ENCODE assay signal across 12 mouse cellular contexts in the genomic region with DNA sequence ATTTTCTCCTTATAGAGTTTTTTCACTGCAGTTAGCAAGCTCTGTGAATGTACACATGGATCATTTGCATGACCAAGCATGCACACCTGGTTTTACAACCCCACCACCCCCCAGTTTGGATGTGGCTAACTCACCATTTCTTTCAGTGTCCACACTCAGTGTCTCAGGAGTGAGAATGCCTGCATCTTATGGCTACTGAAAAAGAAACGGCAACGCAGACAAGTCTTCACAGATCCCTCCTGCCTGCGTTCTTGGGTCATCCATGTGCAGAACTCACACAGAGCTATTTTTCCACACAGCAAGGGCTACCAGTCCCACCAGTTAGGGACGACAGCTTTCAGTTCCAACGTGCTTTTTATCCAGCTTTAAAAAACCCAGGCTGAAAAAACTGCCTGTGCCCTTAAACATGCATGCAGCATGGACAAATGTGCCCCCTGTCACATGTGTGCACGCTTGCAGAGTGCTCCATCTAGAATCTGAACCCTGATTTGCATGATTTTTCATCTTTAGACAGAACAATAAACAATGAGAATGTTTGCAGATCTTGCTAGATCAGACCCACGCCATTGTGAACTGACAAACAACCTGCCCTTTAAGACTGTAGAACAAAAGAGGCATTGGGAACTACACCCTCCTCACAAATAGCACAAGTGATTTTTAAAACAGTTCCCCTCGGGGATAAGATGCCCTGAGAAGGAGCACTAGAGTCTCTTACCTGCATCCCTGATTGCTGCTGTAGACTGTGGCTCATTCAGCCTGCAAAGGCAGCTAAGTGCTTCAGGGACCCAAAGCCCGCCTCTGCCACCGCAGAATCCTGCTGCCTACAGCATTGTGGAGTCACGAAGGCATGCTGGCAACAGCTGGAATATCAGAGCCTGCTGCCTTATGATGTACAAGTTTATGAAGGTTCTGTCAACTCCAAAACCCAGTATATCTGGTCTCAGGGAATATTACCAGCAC.
A peak's percentile ranks its signal among the peaks of the same experiment; 100 is the strongest.
DNase-seq lines count a peak whose midpoint lies in the region; ATAC-seq and TF ChIP-seq lines count a peak whose summit lies in the region.
"Had no signal": no experiment of that assay in that cellular context is flagged by ENCODE, and none has a peak within 500 bp of the region (broad histone marks: within the 10 kb centered on the region; RNA-seq: fewer than 3 reads in every experiment).

No protein-coding gene starts in this region.

- 53% methylated on average over 11 of the region's 11 CpGs for WGBS in midbrain, embryonic 10.5 days
- 44% methylated on average over 11 of the region's 11 CpGs for WGBS in midbrain, embryonic 11.5 days
- WGBS in hindbrain, embryonic 13.5 days = 27% methylated on average over 11 of the region's 11 CpGs
- WGBS in midbrain, postnatal 0 days = 27% methylated on average over 11 of the region's 11 CpGs

- DNase-seq in midbrain, embryonic 10.5 days (ENCODE audit: low spot score) = peak; percentile 12
- no peak for DNase-seq in midbrain, embryonic 11.5 days (ENCODE audit: low spot score, missing footprints)
- peak; percentile 38 for DNase-seq in midbrain, postnatal 0 days (ENCODE audit: low spot score)
- no peak for DNase-seq in cerebellum, adult 9-11 months
- DNase-seq in heart, adult 8-10 months (ENCODE audit: low spot score) = no peak
- no peak for DNase-seq in heart, postnatal 14 days
- no peak for DNase-seq in B cell, adult 2 months
- DNase-seq: heart, adult 11 months; kidney, adult 8-10 months; spleen, adult 18-20 months had no signal

- H3K36me3 ChIP-seq in midbrain, embryonic 10.5 days = no peaks in the 10 kb centered on the region
- H3K36me3 ChIP-seq in midbrain, embryonic 11.5 days (ENCODE audit: control insufficient read depth, insufficient read depth, low read length) = no peaks in the 10 kb centered on the region
- H3K36me3 ChIP-seq in hindbrain, embryonic 13.5 days = no peaks in the 10 kb centered on the region
- no peaks in the 10 kb centered on the region for H3K36me3 ChIP-seq in midbrain, postnatal 0 days (ENCODE audit: insufficient read depth, low read length)

- peaks cover 16% of the 10 kb centered on the region for H3K4me1 ChIP-seq in midbrain, embryonic 10.5 days
- H3K4me1 ChIP-seq in midbrain, embryonic 11.5 days (ENCODE audit: control insufficient read depth, insufficient read depth, low read length) = peaks cover 10% of the 10 kb centered on the region; the same call in 1 of the 2 replicates
- 0 out of 2 replicates have a peak, but pooled peaks cover 3% of the 10 kb centered on the region for H3K4me1 ChIP-seq in hindbrain, embryonic 13.5 days (replicated peaks)
- H3K4me1 ChIP-seq in midbrain, postnatal 0 days (ENCODE audit: insufficient read depth, low read length) = no peaks in the 10 kb centered on the region

- H3K27ac ChIP-seq in midbrain, embryonic 10.5 days (replicated peaks) = no peak overlapping the region
- no peak overlapping the region for H3K27ac ChIP-seq in midbrain, embryonic 11.5 days (ENCODE audit: low read depth, low read length)
- peak overlapping the region; percentile 87 for H3K27ac ChIP-seq in hindbrain, embryonic 13.5 days
- H3K27ac ChIP-seq in midbrain, postnatal 0 days (ENCODE audit: low read depth, low read length) = peak overlapping the region; percentile 77

- peaks cover 75% of the 10 kb centered on the region for H3K27me3 ChIP-seq in midbrain, embryonic 10.5 days (ENCODE audit: low read depth, poor library complexity, severe bottlenecking)
- H3K27me3 ChIP-seq in midbrain, embryonic 11.5 days (ENCODE audit: control insufficient read depth, insufficient read depth, low read length) = peaks cover 16% of the 10 kb centered on the region
- peaks cover 33% of the 10 kb centered on the region for H3K27me3 ChIP-seq in hindbrain, embryonic 13.5 days
- H3K27me3 ChIP-seq in midbrain, postnatal 0 days (ENCODE audit: insufficient read depth, low read length) = no peaks in the 10 kb centered on the region

- TF ChIP-seq CTCF in midbrain, postnatal 0 days (IDR thresholded peaks at IDR 0.05) = no peak

- intact Hi-C loops in heart, postnatal 14 days (cut with DNase I) = no loop called here

- no peak overlapping the region for H3K4me2 ChIP-seq in midbrain, embryonic 11.5 days
- H3K4me2 ChIP-seq in hindbrain, embryonic 13.5 days = peak overlapping the region; percentile 46
- peak overlapping the region; percentile 38 for H3K4me2 ChIP-seq in midbrain, postnatal 0 days (ENCODE audit: low read depth, low read length, poor library complexity, severe bottlenecking)

- no peak for ATAC-seq in midbrain, embryonic 11.5 days (ENCODE audit: low FRiP score)
- peak; percentile 74 for ATAC-seq in hindbrain, embryonic 13.5 days (ENCODE audit: low FRiP score)
- ATAC-seq in midbrain, postnatal 0 days (ENCODE audit: low FRiP score) = peak; percentile 86; the same call in 1 of the 2 replicates
- ATAC-seq: activated CD4-positive, CD25-positive, alpha-beta regulatory T cell, adult 4 months had no signal

- H3K9me3 ChIP-seq in midbrain, embryonic 10.5 days (replicated peaks) = no peaks in the 10 kb centered on the region
- no peaks in the 10 kb centered on the region for H3K9me3 ChIP-seq in midbrain, embryonic 11.5 days (ENCODE audit: control insufficient read depth, low read length)
- H3K9me3 ChIP-seq in hindbrain, embryonic 13.5 days = no peaks in the 10 kb centered on the region
- H3K9me3 ChIP-seq in midbrain, postnatal 0 days (ENCODE audit: low read length) = no peaks in the 10 kb centered on the region

- H3K4me3 ChIP-seq in midbrain, embryonic 10.5 days = peak overlapping the region; percentile 16; the same call in 1 of the 2 replicates
- no peak overlapping the region for H3K4me3 ChIP-seq in midbrain, embryonic 11.5 days (ENCODE audit: low read depth, low read length)
- peak overlapping the region; percentile 41 for H3K4me3 ChIP-seq in hindbrain, embryonic 13.5 days
- peak overlapping the region; percentile 42 for H3K4me3 ChIP-seq in midbrain, postnatal 0 days (ENCODE audit: low read depth, low read length)

- no peak overlapping the region for H3K9ac ChIP-seq in midbrain, embryonic 11.5 days (ENCODE audit: low read length)
- peak overlapping the region; percentile 68 for H3K9ac ChIP-seq in hindbrain, embryonic 13.5 days
- H3K9ac ChIP-seq in midbrain, postnatal 0 days (replicated peaks; ENCODE audit: low read length, poor library complexity, severe bottlenecking) = peak overlapping the region; percentile 51

Comparison
In these comparisons a context has a peak if more than half of its experiments do, and no peak if none do; other contexts are left out.
1. DNase-seq: peak in midbrain, embryonic 10.5 days (single experiment) and midbrain, postnatal 0 days (single experiment); none in midbrain, embryonic 11.5 days (single experiment), cerebellum, adult 9-11 months (single experiment), heart, adult 8-10 months (single experiment), heart, postnatal 14 days (0 of 2) and B cell, adult 2 months (0 of 2).
2. H3K27ac ChIP-seq: peak in hindbrain, embryonic 13.5 days (single experiment) and midbrain, postnatal 0 days (single experiment); none in midbrain, embryonic 10.5 days (single experiment) and midbrain, embryonic 11.5 days (single experiment).